Mouse (Mus musculus): ENCODE results near the gene Pabpc5.

Gene Pabpc5

GRCm38 (mm10) chrX:119927081-119927571, at the start of gene Pabpc5:
Pabpc5 (plus strand) TSS chrX:119927196.
- DNase-seq (ENCODE audit: inconsistent age in 2 of 2, low spot score in 1 of 2): peak; percentile 22 to 49

- no peak for DNase-seq (ENCODE audit: inconsistent age in 2 of 2, low spot score in 1 of 2)
These were observed 39.9 kb upstream of the Pabpc5 start for GRCm38 (mm10) chrX:119886957-119887593.

- no peak for DNase-seq (ENCODE audit: inconsistent age in 2 of 2, low spot score in 1 of 2)
These were observed 38.6 kb upstream of the Pabpc5 start for GRCm38 (mm10) chrX:119888326-119888920.

- no peak for DNase-seq (ENCODE audit: inconsistent age in 2 of 2, low spot score in 1 of 2)
These were observed 856 bp downstream of the Pabpc5 start for GRCm38 (mm10) chrX:119927852-119928251.

Measured in adrenal gland, adult (tissue).